Mouse (Mus musculus) bone marrow, adult 2 months (tissue): ENCODE data around the gene Plxnd1. TPM values are rescaled to one million over a fixed set of nuclear protein-coding genes. Genes with fewer than 3 reads are reported as not detected.

Experiments used
- H3K27ac ChIP-seq: fragments of 200-500 bp; 2 replicates; pipeline ENCODE4 v1.5.1; 2012; ENCODE audit warnings: low read depth, mild to moderate bottlenecking, control low read depth, inconsistent platforms, low read length; ENCODE audit not compliant: control insufficient read depth, poor library complexity, insufficient read depth
- H3K4me1 ChIP-seq: fragments of 200-500 bp; 2 replicates; pipeline ENCODE4 v1.6.1; 2011; ENCODE audit warnings: low read length; ENCODE audit not compliant: control insufficient read depth, insufficient read depth
- H3K4me3 ChIP-seq: fragments of 200-500 bp; replicated peaks from 2 replicates; pipeline ENCODE3; 2011; ENCODE audit warnings: mild to moderate bottlenecking, low read depth, low read length, control low read depth; ENCODE audit not compliant: control insufficient read depth
- CTCF ChIP-seq: fragments of 200-500 bp; IDR thresholded peaks from 2 replicates; pipeline ENCODE4 v1.5.1; 2011; ENCODE audit warnings: low read length, control low read depth; ENCODE audit not compliant: control insufficient read depth, insufficient read depth
- POLR2A ChIP-seq: fragments of 200-500 bp; IDR thresholded peaks from 2 replicates; pipeline ENCODE4 v1.6.1; 2011; ENCODE audit warnings: low read depth, mild to moderate bottlenecking, control low read depth, low read length, borderline replicate concordance; ENCODE audit not compliant: control insufficient read depth
- WGBS: fragments of 180-500 bp; shearing (Covaris S2); methylation state at CpG from one replicate; pipeline ENCODE4 v1.1.7; 2018; 5-methylcytosine and 5-hydroxymethylcytosine counted together
- polyA plus RNA-seq: library from polyadenylated mRNA; stranded (reverse); fragments of >200 nt; gene quantifications from 2 replicates; pipeline ENCODE4 v1.2.4, GENCODE M21; 2011; ENCODE audit warnings: low replicate concordance; ENCODE audit not compliant: missing spikeins, insufficient read depth, insufficient read length

Plxnd1 gene
- polyA plus RNA-seq, 1 experiment = 23.8 TPM

DNA sequence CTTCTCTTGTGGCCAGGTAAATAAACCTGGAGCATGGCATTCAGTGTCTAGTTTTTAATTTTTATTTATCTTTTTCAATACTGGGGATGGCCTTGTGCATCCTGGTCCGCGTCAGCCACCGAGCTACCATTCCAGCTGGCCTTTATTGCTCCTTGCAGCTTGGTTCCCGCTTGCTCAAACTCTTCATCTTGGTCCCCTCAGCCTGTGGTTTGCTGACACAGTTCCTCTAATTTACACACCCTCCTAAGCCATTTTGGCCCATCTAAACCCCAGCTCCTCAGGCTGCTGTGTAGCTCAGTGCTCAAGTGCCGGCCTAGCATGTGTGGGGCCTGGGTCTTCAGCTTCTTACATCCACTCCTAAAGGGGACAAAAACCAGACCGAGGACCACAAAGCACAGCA lies 19.3 kb upstream of the Plxnd1 start:
- 37% methylated on average over 6 of the region's 6 CpGs for WGBS
- H3K27ac ChIP-seq = peak overlapping the region; percentile 93

DNA sequence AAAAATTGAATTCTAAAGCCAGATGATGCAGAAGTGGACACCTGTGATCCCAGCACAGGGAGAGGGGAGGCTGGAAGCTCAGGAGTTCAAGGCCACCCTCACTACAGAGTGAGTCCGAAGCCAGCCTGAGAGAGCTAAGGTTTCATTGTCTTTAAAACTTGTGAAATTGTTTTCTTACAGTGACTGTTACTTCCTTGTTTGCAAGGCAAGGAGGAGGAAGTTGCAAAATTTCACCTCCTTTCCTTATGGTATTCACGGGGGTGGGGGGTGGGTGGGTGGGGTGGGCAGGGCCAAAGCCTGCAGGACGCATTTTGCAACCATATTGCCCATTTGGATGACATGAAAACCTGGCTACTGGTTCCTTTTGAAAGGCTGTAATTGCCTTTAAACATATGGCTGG lies 18.9 kb upstream of the Plxnd1 start:
- H3K27ac ChIP-seq = peak overlapping the region; percentile 93
- H3K4me1 ChIP-seq = peaks cover 2% of the 10 kb centered on the region; the same call in 1 of the 2 replicates
- H3K4me3 ChIP-seq = no peak overlapping the region
- TF ChIP-seq POLR2A (no peak), CTCF (no peak)
- 16% methylated on average over 3 of the region's 3 CpGs for WGBS

More for the DNA sequence above, 19.3 kb upstream of the Plxnd1 start:
- Histone ChIP-seq H3K4me1 (peaks cover 2% of the 10 kb centered on the region; the same call in 1 of the 2 replicates), H3K4me3 (no peak overlapping the region)
- TF ChIP-seq CTCF (no peak), POLR2A (no peak)

DNA sequence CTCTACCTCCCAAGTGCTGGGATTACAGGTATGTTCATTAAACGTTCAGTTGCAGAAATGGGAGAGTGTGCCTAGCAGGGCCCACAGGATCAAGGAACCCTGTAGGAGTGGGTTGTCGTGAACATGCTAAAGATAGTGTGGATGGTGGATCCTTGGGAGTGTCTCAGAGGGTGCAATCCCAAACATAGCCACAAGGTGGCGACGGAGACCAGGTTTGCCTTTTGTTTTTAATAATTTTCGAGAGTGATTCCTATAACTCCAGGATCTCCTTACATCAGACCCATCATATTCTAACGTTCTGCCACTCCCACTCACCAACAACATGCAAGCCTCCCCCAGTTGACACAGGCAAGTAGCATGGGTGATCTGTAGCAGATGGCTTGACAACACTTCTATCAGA lies 15.7 kb upstream of the Plxnd1 start:
- WGBS = 2% methylated on average over 6 of the region's 6 CpGs
- TF ChIP-seq CTCF (peak; percentile 85), POLR2A (no peak)
- no peak overlapping the region for H3K27ac ChIP-seq
- H3K4me1 ChIP-seq = peaks cover 2% of the 10 kb centered on the region; the same call in 1 of the 2 replicates
- H3K4me3 ChIP-seq = no peak overlapping the region

DNA sequence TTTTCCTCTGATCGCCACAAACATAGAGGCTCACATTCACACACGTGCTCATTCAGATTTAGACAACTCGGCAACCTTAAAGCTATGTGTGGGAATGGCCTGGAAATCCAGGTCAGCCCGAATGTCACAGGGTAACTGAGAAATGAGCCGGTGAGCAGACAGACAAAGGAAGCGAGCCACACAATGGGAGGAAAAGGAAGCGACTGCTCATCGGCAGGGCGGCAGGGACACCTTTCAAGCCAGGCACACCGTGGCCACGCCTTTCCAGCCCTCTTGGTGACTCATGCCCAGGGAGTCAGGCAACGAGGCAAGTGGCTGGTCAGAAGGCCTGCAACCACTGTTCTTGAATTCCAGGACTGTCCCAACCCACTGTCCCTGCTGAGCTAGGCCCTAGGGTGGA lies 14.6 kb upstream of the Plxnd1 start:
- no peak for TF ChIP-seq CTCF
- no peak for TF ChIP-seq POLR2A
- H3K4me3 ChIP-seq = no peak overlapping the region
- no peak overlapping the region for H3K27ac ChIP-seq
- no peaks in the 10 kb centered on the region; the same call in 1 of the 2 replicates for H3K4me1 ChIP-seq
- 50% methylated on average over 12 of the region's 12 CpGs for WGBS

DNA sequence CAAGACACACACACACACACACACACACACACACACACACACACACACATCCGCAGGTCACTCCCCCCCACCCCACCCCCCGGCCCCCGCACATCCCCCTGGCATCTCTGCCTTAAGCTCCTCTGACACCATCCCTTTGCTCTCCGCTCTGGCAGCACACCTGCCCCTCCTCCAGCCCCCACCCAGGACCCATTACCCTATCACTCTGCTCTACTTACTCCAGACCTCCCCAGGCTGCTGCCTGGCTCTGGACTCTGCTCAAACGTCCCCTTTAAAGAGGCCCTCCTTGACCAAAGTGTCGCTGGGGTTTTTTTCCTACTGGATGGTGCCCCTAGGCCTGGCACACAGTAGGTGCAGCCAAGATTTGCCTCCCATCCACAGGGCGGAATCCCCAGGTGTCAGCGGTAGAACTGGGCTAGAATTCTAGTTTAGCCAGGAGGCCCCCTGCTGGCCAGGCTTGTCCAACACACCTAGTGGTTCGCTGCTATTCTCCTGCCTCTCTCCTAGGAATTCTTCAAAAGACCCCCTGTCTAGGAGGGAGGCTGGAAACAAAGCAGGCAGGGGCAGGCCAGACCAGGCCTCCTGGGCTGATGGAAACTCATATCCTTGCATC lies 12.9 kb upstream of the Plxnd1 start:
- 22% methylated on average over 9 of the region's 9 CpGs for WGBS
- H3K4me1 ChIP-seq = peaks cover 4% of the 10 kb centered on the region
- no peak overlapping the region for H3K4me3 ChIP-seq
- H3K27ac ChIP-seq = no peak overlapping the region
- TF ChIP-seq CTCF = peak; percentile 72
- no peak for TF ChIP-seq POLR2A

DNA sequence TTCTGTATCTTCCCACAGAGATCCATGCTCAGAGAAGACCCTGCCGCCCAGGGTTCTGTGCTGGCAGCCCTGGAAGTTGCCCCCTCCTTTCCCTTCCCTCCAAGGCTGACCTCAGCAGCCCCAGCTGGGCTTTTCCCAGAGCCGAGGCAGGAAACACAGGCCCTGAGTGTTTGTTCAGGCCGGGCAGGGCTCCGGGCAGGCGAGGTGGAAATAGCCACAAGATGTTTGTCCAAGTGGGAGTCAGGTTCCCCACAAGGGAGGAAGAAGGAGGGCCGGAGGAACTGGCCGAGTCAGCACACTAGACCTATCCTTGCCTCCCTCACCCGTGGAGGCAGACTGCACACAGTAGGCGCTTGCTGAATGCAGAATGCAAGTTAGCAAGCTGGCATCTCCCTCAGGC lies 11.9 kb upstream of the Plxnd1 start:
- Histone ChIP-seq H3K4me1 (peaks cover 5% of the 10 kb centered on the region), H3K4me3 (no peak overlapping the region), H3K27ac (no peak overlapping the region)
- WGBS = 46% methylated on average over 9 of the region's 9 CpGs
- no peak for TF ChIP-seq CTCF
- TF ChIP-seq POLR2A = no peak

DNA sequence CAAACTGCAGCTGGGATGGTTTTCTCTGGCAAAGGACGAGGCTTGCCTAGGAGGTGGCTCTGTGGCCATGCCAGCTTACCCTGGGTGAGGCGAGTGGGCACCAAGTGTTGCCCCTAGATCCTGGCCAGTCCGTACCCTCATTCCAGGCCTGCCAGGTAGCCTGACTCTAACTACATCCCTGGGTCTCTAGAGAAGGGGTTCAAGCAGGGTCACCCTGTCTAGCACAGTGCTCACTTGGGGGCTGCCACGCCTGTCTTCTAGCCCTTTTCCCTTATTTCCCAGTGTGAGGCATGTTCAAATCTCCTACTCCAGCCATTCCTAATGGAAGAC lies 11.1 kb upstream of the Plxnd1 start:
- H3K4me1 ChIP-seq = peaks cover 5% of the 10 kb centered on the region
- H3K27ac ChIP-seq = no peak overlapping the region; the same call in 1 of the 2 replicates
- 86% methylated on average over 4 of the region's 4 CpGs for WGBS
- TF ChIP-seq CTCF (no peak), POLR2A (no peak)
- no peak overlapping the region for H3K4me3 ChIP-seq

DNA sequence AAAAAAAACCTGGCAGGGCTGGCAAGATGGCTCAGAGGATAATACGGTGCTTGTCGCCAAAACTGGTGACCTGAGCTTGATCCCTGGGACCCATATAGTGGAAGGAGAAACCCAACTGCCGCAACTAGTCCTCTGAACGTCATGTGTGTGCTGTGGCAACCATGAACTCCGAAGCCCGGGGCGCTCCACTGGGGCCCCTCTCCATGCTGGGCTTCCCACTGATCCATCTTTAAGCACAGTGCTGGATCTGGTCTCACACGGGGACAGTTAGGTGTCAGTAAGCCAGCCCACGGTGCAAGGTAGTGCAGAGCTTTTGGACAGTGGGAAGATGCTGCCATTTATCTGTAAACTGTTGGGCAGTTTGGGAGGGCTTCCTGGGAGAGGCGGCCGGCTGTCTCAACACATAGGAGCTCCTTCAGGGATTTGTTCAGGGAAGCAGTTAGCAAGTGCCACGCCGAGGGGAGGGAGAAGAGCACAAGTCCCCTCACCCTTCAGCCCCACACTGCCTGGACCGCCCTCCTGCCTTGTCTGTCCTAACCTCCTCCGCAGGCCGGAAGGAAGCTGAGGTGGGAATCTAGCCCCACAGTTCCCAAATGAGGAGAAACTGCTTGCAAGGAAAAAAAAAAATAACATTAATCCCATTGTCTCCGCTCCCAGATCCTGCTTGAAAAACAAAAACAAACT lies 10.6 kb upstream of the Plxnd1 start:
- H3K27ac ChIP-seq = no peak overlapping the region; the same call in 1 of the 2 replicates

More for the DNA sequence above, 10.6 kb upstream of the Plxnd1 start:
- H3K4me3 ChIP-seq = no peak overlapping the region
- 86% methylated on average over 17 of the region's 17 CpGs for WGBS
- no peak for TF ChIP-seq POLR2A
- TF ChIP-seq CTCF = no peak
- H3K4me1 ChIP-seq = peaks cover 5% of the 10 kb centered on the region
